Mouse (Mus musculus) forebrain, embryonic 11.5 days (tissue): ENCODE results near the gene Dbt. TPM values are rescaled to one million over a fixed set of nuclear protein-coding genes. Genes with fewer than 3 reads are reported as not detected.
A peak's percentile ranks its signal among the peaks of the same experiment; 100 is the strongest.

Experiments
- ATAC-seq: fragments of 200-750 bp; cut with Nextera tagmentation; replicated peaks from 2 replicates; pipeline ENCODE4 v1.8.0; 2017; ENCODE audit warnings: moderate TSS enrichment; ENCODE audit not compliant: low FRiP score
- DNase-seq: peaks from one replicate; pipeline ENCODE4 v3.0.0-alpha.2; 2017; ENCODE audit warnings: low spot score
- H3K27ac ChIP-seq: fragments of 300-500 bp; sonication (generic); 2 replicates; pipeline ENCODE4 v1.5.1; 2014; ENCODE audit warnings: low read depth, low read length
- H3K27me3 ChIP-seq: fragments of 300-500 bp; sonication (generic); 2 replicates; pipeline ENCODE4 v1.6.1; 2014; ENCODE audit warnings: mild to moderate bottlenecking, low read length, mixed read lengths; ENCODE audit not compliant: control insufficient read depth, insufficient read depth
- H3K36me3 ChIP-seq: fragments of 300-500 bp; sonication (generic); 2 replicates; pipeline ENCODE4 v1.6.1; 2014; ENCODE audit warnings: mild to moderate bottlenecking, low read length, moderate library complexity, mixed read lengths; ENCODE audit not compliant: control insufficient read depth, insufficient read depth
- H3K4me1 ChIP-seq: fragments of 300-500 bp; sonication (generic); replicated peaks from 2 replicates; pipeline ENCODE4 v1.6.1; 2014; ENCODE audit warnings: low read length, mixed read lengths; ENCODE audit not compliant: control insufficient read depth, insufficient read depth
- H3K4me2 ChIP-seq: fragments of 300-500 bp; sonication (generic); 2 replicates; pipeline ENCODE4 v1.6.1; 2014; ENCODE audit warnings: low read depth, mild to moderate bottlenecking, low read length, moderate library complexity, mixed read lengths; ENCODE audit not compliant: severe bottlenecking
- H3K4me3 ChIP-seq: fragments of 300-500 bp; sonication (generic); 2 replicates; pipeline ENCODE4 v1.5.1; 2014; ENCODE audit warnings: low read depth, low read length
- H3K9ac ChIP-seq: fragments of 300-500 bp; sonication (generic); 2 replicates; pipeline ENCODE4 v1.6.1; 2014; ENCODE audit warnings: low read length
- H3K9me3 ChIP-seq: fragments of 300-500 bp; sonication (generic); 2 replicates; pipeline ENCODE4 v1.6.1; 2016; ENCODE audit warnings: low read length, mixed read lengths; ENCODE audit not compliant: control insufficient read depth
- WGBS: fragments of 180-500 bp; shearing (Covaris S2); extraction: QIAGEN DNeasy Blood & Tissue Kit; methylation state at CpG from one replicate; pipeline ENCODE4 v1.1.7; 2014; 5-methylcytosine and 5-hydroxymethylcytosine counted together
- polyA plus RNA-seq: library from polyadenylated mRNA; unstranded; fragments of >200 nt; fragmentation: Nextera tagmentation; extraction: Ambion mirVana; gene quantifications from 2 replicates; pipeline ENCODE4 v1.2.1, GENCODE M21; 2014

The Dbt gene
- polyA plus RNA-seq, 1 experiment from 2014 or later: 13.5 TPM

DNA sequence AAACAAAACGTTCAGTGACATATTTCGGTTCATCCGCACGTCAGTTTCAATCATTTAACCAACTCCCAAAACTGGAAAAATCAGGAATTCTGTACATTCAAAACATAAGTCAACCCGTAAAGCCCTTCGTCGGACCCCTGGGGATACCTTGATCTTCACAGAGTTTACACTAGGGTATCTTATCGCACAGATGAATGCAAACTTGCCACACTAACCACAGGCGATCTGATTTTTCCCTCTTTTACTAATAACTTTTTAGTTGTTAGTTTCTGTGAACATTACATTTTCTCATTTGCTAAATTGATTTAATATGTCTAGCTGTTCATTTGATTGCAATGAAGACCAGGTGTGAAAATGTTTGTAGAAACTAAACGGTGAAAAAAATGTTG is 82.7 kb downstream of the Dbt start:
- no peaks in the 10 kb centered on the region for H3K9me3 ChIP-seq
- H3K27ac ChIP-seq: no peak overlapping the region
- H3K36me3 ChIP-seq: no peaks in the 10 kb centered on the region
- no peaks in the 10 kb centered on the region for H3K27me3 ChIP-seq
- H3K9ac ChIP-seq: peak overlapping the region; percentile 87
- WGBS: 11% methylated on average over 10 of the region's 10 CpGs
- H3K4me2 ChIP-seq: peak overlapping the region; percentile 44
- DNase-seq: no peak
- no peaks in the 10 kb centered on the region for H3K4me1 ChIP-seq
- H3K4me3 ChIP-seq: peak overlapping the region; percentile 82
- no peak for ATAC-seq

Other genes starting within 250 kb of the Dbt start
- 23.0 and 23.2 TPM in 2 replicates for gene Cdc14a, start 89.0 kb upstream of the Dbt start, polyA plus RNA-seq
- gene Rtca, start 4.9 kb upstream of the Dbt start, polyA plus RNA-seq: 112 and 117 TPM in 2 replicates
- 0.72 and 0.85 TPM in 2 replicates for gene Lrrc39, start 49.9 kb downstream of the Dbt start, polyA plus RNA-seq
- gene Sass6, start 81.9 kb downstream of the Dbt start, polyA plus RNA-seq: 41.4 and 42.6 TPM in 2 replicates
- 28.6 and 29.0 TPM in 2 replicates for gene Trmt13, start 101.5 kb downstream of the Dbt start, polyA plus RNA-seq
- gene Mfsd14a, start 149.6 kb downstream of the Dbt start, polyA plus RNA-seq: 83.2 and 88.1 TPM in 2 replicates
- not detected in 2 replicates for gene Gm43191, start 168.2 kb downstream of the Dbt start, polyA plus RNA-seq
- gene Slc35a3, start 199.8 kb downstream of the Dbt start, polyA plus RNA-seq: 8.4 and 11.2 TPM in 2 replicates